Mouse (Mus musculus): ENCODE measurements around the gene Sec61b. TPM values are rescaled to one million over a fixed set of nuclear protein-coding genes. Genes with fewer than 3 reads are reported as not detected.
A peak's percentile ranks its signal among the peaks of the same experiment; 100 is the strongest.

Gene Sec61b
- polyA plus RNA-seq, 1 experiment from 2014 or later: 468 TPM

DNA sequence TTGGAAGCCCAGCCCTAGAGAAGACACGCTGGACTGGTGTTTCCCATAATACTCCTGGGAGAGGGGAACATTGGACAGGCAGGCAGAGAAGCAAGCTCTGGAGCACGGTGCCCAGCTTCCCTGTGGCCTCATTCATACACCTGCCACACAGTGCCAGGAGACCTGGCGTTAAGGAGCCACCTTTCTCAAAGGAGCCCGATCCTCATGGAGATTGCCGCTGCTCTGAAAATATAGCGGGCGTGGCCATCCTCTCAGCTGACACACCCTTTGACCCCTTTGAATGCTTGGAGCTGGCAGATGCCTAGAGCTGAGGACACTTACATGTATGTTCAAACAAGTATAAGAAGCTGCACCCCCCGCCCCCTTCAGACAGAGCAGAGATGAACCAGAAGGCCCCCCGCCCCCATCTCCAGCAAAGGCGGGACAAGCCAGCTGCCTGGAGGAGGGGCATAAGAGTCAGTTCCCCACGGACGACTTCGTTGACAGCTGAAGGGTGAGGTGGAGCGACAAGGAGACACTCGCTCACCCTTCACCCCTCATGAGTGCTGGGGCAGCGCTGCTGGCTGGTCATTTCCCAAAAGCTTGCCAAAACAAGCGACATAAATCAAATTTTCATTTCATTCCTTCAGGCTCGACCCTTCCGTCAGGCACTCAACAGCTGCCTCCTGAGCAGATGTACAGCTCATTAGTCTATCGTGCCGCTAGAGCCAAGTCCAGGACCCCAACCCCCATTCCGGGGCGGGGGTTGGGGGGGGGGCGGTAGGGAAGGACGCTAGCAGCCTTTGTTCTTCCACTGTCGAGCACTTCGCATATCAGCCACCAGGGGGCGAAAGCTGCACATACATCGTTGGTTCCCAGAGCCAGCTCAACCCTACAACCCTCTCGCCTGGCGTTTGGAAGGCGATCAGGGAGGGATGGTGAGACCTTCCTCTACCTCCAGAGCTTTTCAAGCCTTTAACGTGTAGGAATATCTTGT, 36.8 kb upstream of the Sec61b start:
- peaks cover 4% of the 10 kb centered on the region; the same call in 1 of the 2 replicates for H3K4me1 ChIP-seq (ENCODE audit: control insufficient read depth, insufficient read depth, low read length)
- H3K27me3 ChIP-seq (ENCODE audit: control insufficient read depth, insufficient read depth, low read length): peaks cover 2% of the 10 kb centered on the region; the same call in 1 of the 2 replicates
- no peaks in the 10 kb centered on the region for H3K9me3 ChIP-seq (ENCODE audit: control insufficient read depth, low read length)
- H3K4me3 ChIP-seq (ENCODE audit: low read depth, low read length): peak overlapping the region; percentile 37
- ATAC-seq (ENCODE audit: insufficient number of reproducible peaks, low FRiP score, low TSS enrichment, low read depth) (peak; percentile 91), DNase-seq (ENCODE audit: low spot score) (peak; percentile 95)
- WGBS: 3% methylated on average over 33 of the region's 33 CpGs
- no peaks in the 10 kb centered on the region for H3K36me3 ChIP-seq (ENCODE audit: control insufficient read depth, insufficient read depth, low read length)
- no peak overlapping the region for H3K27ac ChIP-seq (replicated peaks; ENCODE audit: low read depth, low read length)
- peak overlapping the region; percentile 93 for H3K4me2 ChIP-seq (ENCODE audit: low read depth, severe bottlenecking)
- H3K9ac ChIP-seq (ENCODE audit: low read length): peak overlapping the region; percentile 64

DNA sequence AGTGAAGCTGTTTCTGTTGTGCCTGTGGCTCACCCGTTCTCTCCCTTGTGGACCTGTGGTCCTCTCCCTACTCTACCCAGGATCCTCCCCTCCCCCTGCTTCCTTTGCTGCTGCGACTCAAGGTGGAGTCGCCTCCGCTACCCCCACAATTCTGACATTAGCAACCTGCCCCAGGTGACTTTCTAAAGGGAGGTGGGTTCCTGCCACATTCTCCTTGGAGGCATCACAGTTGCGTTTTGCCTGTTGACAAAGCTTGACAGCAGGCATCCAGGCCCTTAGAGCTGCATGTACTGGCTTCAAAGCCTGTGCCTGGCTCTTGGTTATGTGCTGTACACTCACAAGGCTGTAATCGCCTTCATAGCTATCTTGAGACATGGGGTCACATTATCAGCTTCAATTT, 35.5 kb upstream of the Sec61b start:
- no peak overlapping the region for H3K4me2 ChIP-seq (ENCODE audit: low read depth, severe bottlenecking)
- no peak overlapping the region for H3K4me3 ChIP-seq (ENCODE audit: low read depth, low read length)
- H3K9me3 ChIP-seq (ENCODE audit: control insufficient read depth, low read length): no peaks in the 10 kb centered on the region
- no peaks in the 10 kb centered on the region for H3K36me3 ChIP-seq (ENCODE audit: control insufficient read depth, insufficient read depth, low read length)
- H3K4me1 ChIP-seq (ENCODE audit: control insufficient read depth, insufficient read depth, low read length): peaks cover 4% of the 10 kb centered on the region; the same call in 1 of the 2 replicates
- H3K27ac ChIP-seq (replicated peaks; ENCODE audit: low read depth, low read length): no peak overlapping the region
- DNase-seq (ENCODE audit: low spot score): no peak
- H3K9ac ChIP-seq (ENCODE audit: low read length): no peak overlapping the region
- H3K27me3 ChIP-seq (ENCODE audit: control insufficient read depth, insufficient read depth, low read length): peaks cover 2% of the 10 kb centered on the region; the same call in 1 of the 2 replicates
- 74% methylated on average over 6 of the region's 6 CpGs for WGBS
- ATAC-seq (ENCODE audit: insufficient number of reproducible peaks, low FRiP score, low TSS enrichment, low read depth): no peak

GRCm38 (mm10) chr4:47440951-47441350, 33.5 kb upstream of the Sec61b start:
- Histone ChIP-seq H3K4me2 (ENCODE audit: low read depth, severe bottlenecking) (no peak overlapping the region), H3K9me3 (ENCODE audit: control insufficient read depth, low read length) (no peaks in the 10 kb centered on the region), H3K4me1 (ENCODE audit: control insufficient read depth, insufficient read depth, low read length) (peaks cover 4% of the 10 kb centered on the region; the same call in 1 of the 2 replicates), H3K27ac (replicated peaks; ENCODE audit: low read depth, low read length) (no peak overlapping the region), H3K4me3 (ENCODE audit: low read depth, low read length) (no peak overlapping the region), H3K9ac (ENCODE audit: low read length) (no peak overlapping the region), H3K36me3 (ENCODE audit: control insufficient read depth, insufficient read depth, low read length) (no peaks in the 10 kb centered on the region), H3K27me3 (ENCODE audit: control insufficient read depth, insufficient read depth, low read length) (no peaks in the 10 kb centered on the region; the same call in 1 of the 2 replicates)
- DNase-seq (ENCODE audit: low spot score): no peak
- ATAC-seq (ENCODE audit: insufficient number of reproducible peaks, low FRiP score, low TSS enrichment, low read depth): no peak
- WGBS: 83% methylated on average over 11 of the region's 11 CpGs

GRCm38 (mm10) chr4:47448526-47448925, 25.9 kb upstream of the Sec61b start:
- 85% methylated on average over 3 of the region's 3 CpGs for WGBS
- Histone ChIP-seq H3K9me3 (ENCODE audit: control insufficient read depth, low read length) (no peaks in the 10 kb centered on the region), H3K27me3 (ENCODE audit: control insufficient read depth, insufficient read depth, low read length) (no peaks in the 10 kb centered on the region), H3K36me3 (ENCODE audit: control insufficient read depth, insufficient read depth, low read length) (no peaks in the 10 kb centered on the region), H3K4me2 (ENCODE audit: low read depth, severe bottlenecking) (no peak overlapping the region), H3K27ac (replicated peaks; ENCODE audit: low read depth, low read length) (no peak overlapping the region), H3K4me3 (ENCODE audit: low read depth, low read length) (no peak overlapping the region), H3K4me1 (ENCODE audit: control insufficient read depth, insufficient read depth, low read length) (no peaks in the 10 kb centered on the region), H3K9ac (ENCODE audit: low read length) (no peak overlapping the region)
- ATAC-seq (ENCODE audit: insufficient number of reproducible peaks, low FRiP score, low TSS enrichment, low read depth) (no peak), DNase-seq (ENCODE audit: low spot score) (no peak)

DNA sequence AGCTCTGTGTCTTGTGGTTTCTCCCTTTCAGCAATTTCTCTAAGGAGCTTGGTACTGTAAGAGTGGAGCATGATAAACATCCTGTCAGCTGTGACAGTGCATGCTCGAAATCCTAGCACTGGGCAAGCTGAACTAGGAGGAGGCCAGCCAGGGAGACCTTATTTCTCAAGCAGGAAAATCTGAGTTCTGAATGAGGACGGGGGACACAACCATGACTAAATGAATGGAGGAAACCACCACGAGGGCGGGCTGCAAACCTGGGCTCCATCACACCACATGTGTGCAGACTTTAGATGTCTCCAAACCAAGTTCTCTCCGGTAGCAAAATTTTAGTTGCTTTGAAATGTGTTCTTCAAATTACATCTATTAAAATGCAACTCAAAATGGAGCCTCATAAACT, 25.3 kb upstream of the Sec61b start:
- H3K4me1 ChIP-seq (ENCODE audit: control insufficient read depth, insufficient read depth, low read length): no peaks in the 10 kb centered on the region
- H3K4me2 ChIP-seq (ENCODE audit: low read depth, severe bottlenecking): no peak overlapping the region
- 51% methylated on average over 5 of the region's 5 CpGs for WGBS
- no peaks in the 10 kb centered on the region for H3K27me3 ChIP-seq (ENCODE audit: control insufficient read depth, insufficient read depth, low read length)
- no peak overlapping the region for H3K27ac ChIP-seq (replicated peaks; ENCODE audit: low read depth, low read length)
- H3K9me3 ChIP-seq (ENCODE audit: control insufficient read depth, low read length): no peaks in the 10 kb centered on the region
- H3K4me3 ChIP-seq (ENCODE audit: low read depth, low read length): no peak overlapping the region
- H3K9ac ChIP-seq (ENCODE audit: low read length): no peak overlapping the region
- ATAC-seq (ENCODE audit: insufficient number of reproducible peaks, low FRiP score, low TSS enrichment, low read depth) (no peak), DNase-seq (ENCODE audit: low spot score) (no peak)
- H3K36me3 ChIP-seq (ENCODE audit: control insufficient read depth, insufficient read depth, low read length): no peaks in the 10 kb centered on the region

DNA sequence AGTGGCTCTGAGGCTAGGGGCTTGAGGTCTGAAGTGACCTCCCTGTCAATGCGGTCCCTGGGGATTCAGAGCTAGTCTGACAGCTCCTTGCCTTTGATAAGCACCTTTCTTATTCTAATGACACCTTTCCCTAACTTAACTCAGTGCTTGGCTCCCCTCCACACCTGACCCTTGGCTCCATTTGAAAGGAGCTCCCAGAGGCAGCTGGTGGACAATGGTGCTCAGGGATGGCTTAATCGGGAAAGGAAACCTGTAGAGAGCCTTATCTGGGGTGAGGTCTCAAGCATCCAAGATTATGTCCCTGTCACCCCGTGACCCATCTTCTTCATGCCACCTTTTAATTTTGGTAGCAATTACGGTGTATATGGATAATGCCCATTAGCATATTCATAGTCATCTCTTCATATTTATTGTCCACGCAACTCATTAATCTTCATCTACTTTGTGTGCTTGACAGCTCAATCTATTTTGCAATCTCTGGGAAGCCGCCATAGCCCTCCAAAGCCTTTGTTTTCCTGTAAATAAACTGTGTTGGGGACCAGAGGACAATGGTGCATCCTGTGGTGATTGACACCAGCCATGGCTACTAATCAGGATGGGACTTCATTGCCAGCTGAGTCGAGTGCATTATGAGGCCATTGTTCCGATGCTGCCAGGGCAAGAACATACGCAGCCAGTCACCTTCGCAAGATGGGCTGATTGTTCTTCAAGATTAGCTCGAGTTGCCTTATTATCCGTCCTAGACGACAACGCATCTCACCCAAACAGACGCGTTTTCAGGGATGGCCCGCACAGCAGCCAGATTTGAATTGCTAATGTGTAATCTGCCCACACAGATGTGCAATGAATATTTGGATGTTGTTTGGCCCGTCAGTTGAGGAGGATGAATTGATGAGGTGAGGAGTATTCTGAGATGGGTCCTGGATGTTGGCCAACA, 24.6 kb upstream of the Sec61b start:
- WGBS: 34% methylated on average over 18 of the region's 18 CpGs
- ATAC-seq (ENCODE audit: insufficient number of reproducible peaks, low FRiP score, low TSS enrichment, low read depth) (no peak), DNase-seq (ENCODE audit: low spot score) (no peak)
- Histone ChIP-seq H3K4me3 (ENCODE audit: low read depth, low read length) (no peak overlapping the region), H3K27me3 (ENCODE audit: control insufficient read depth, insufficient read depth, low read length) (no peaks in the 10 kb centered on the region), H3K36me3 (ENCODE audit: control insufficient read depth, insufficient read depth, low read length) (no peaks in the 10 kb centered on the region), H3K4me2 (ENCODE audit: low read depth, severe bottlenecking) (no peak overlapping the region), H3K9ac (ENCODE audit: low read length) (no peak overlapping the region), H3K27ac (replicated peaks; ENCODE audit: low read depth, low read length) (no peak overlapping the region), H3K4me1 (ENCODE audit: control insufficient read depth, insufficient read depth, low read length) (no peaks in the 10 kb centered on the region), H3K9me3 (ENCODE audit: control insufficient read depth, low read length) (no peaks in the 10 kb centered on the region)

- ATAC-seq (ENCODE audit: insufficient number of reproducible peaks, low FRiP score, low TSS enrichment, low read depth): no peak
- peaks cover 36% of the 10 kb centered on the region for H3K36me3 ChIP-seq (ENCODE audit: control insufficient read depth, insufficient read depth, low read length)
- 93% methylated on average over 2 of the region's 2 CpGs for WGBS
- no peak overlapping the region for H3K4me3 ChIP-seq (ENCODE audit: low read depth, low read length)
- H3K27ac ChIP-seq (replicated peaks; ENCODE audit: low read depth, low read length): no peak overlapping the region
- no peaks in the 10 kb centered on the region for H3K4me1 ChIP-seq (ENCODE audit: control insufficient read depth, insufficient read depth, low read length)
- no peaks in the 10 kb centered on the region for H3K27me3 ChIP-seq (ENCODE audit: control insufficient read depth, insufficient read depth, low read length)
- peaks cover 2% of the 10 kb centered on the region; the same call in 1 of the 2 replicates for H3K9me3 ChIP-seq (ENCODE audit: control insufficient read depth, low read length)
- H3K9ac ChIP-seq (ENCODE audit: low read length): no peak overlapping the region
- no peak overlapping the region for H3K4me2 ChIP-seq (ENCODE audit: low read depth, severe bottlenecking)
- DNase-seq (ENCODE audit: low spot score): no peak
Observed at GRCm38 (mm10) chr4:47467196-47467595, 7.3 kb upstream of the Sec61b start.

GRCm38 (mm10) chr4:47473586-47473967, 881 bp upstream of the Sec61b start:
- ATAC-seq (ENCODE audit: insufficient number of reproducible peaks, low FRiP score, low TSS enrichment, low read depth) (no peak), DNase-seq (ENCODE audit: low spot score) (no peak)
- Histone ChIP-seq H3K4me2 (ENCODE audit: low read depth, severe bottlenecking) (peak overlapping the region; percentile 74), H3K4me3 (ENCODE audit: low read depth, low read length) (peak overlapping the region; percentile 89), H3K4me1 (ENCODE audit: control insufficient read depth, insufficient read depth, low read length) (peaks cover 5% of the 10 kb centered on the region; the same call in 1 of the 2 replicates), H3K36me3 (ENCODE audit: control insufficient read depth, insufficient read depth, low read length) (peaks cover 34% of the 10 kb centered on the region), H3K9ac (ENCODE audit: low read length) (peak overlapping the region; percentile 87), H3K9me3 (ENCODE audit: control insufficient read depth, low read length) (peaks cover under 1% of the 10 kb centered on the region; the same call in 1 of the 2 replicates), H3K27ac (replicated peaks; ENCODE audit: low read depth, low read length) (peak overlapping the region; percentile 93), H3K27me3 (ENCODE audit: control insufficient read depth, insufficient read depth, low read length) (no peaks in the 10 kb centered on the region)
- WGBS: 3% methylated on average over 10 of the region's 14 CpGs
